Mouse (Mus musculus) liver, embryonic 13.5 days (tissue): Measurements from ENCODE around the gene Gid8. TPM values are rescaled to one million over a fixed set of nuclear protein-coding genes. Genes with fewer than 3 reads are reported as not detected.

Source experiments
- ATAC-seq: fragments of 200-750 bp; cut with Nextera tagmentation; 2 replicates; pipeline ENCODE4 v1.8.0; 2017; ENCODE audit warnings: low read depth, mild to moderate bottlenecking, moderate number of reproducible peaks, moderate library complexity
- DNase-seq: peaks from one replicate; pipeline ENCODE4 v3.0.0; 2022
- H3K27ac ChIP-seq: fragments of 300-500 bp; sonication (generic); 2 replicates; pipeline ENCODE4 v1.5.1; 2015; ENCODE audit warnings: moderate library complexity, mild to moderate bottlenecking, inconsistent platforms
- H3K27me3 ChIP-seq: fragments of 300-500 bp; sonication (generic); 2 replicates; pipeline ENCODE4 v1.6.1; 2015; ENCODE audit warnings: mild to moderate bottlenecking, inconsistent platforms
- H3K36me3 ChIP-seq: fragments of 300-500 bp; sonication (generic); 2 replicates; pipeline ENCODE4 v1.6.1; 2015; ENCODE audit warnings: mild to moderate bottlenecking, inconsistent platforms
- H3K4me1 ChIP-seq: fragments of 300-500 bp; sonication (generic); replicated peaks from 2 replicates; pipeline ENCODE4 v1.6.1; 2015; ENCODE audit warnings: inconsistent platforms
- H3K4me2 ChIP-seq: fragments of 300-500 bp; sonication (generic); 2 replicates; pipeline ENCODE4 v1.6.1; 2015; ENCODE audit warnings: inconsistent platforms, mild to moderate bottlenecking, moderate library complexity
- H3K4me3 ChIP-seq: fragments of 300-500 bp; sonication (generic); replicated peaks from 2 replicates; pipeline ENCODE4 v1.5.1; 2015; ENCODE audit warnings: mild to moderate bottlenecking, inconsistent platforms
- H3K9ac ChIP-seq: fragments of 300-500 bp; sonication (generic); 2 replicates; pipeline ENCODE4 v1.6.1; 2015; ENCODE audit warnings: mild to moderate bottlenecking, inconsistent platforms
- H3K9me3 ChIP-seq: fragments of 300-500 bp; sonication (generic); replicated peaks from 2 replicates; pipeline ENCODE4 v1.6.1; 2016; ENCODE audit warnings: inconsistent platforms
- WGBS: fragments of 180-500 bp; shearing (Covaris S2); methylation state at CpG from one replicate; pipeline ENCODE4 v1.1.7; 2015; ENCODE audit not compliant: insufficient replicate concordance; 5-methylcytosine and 5-hydroxymethylcytosine counted together
- polyA plus RNA-seq: library from polyadenylated mRNA; unstranded; fragments of >200 nt; fragmentation: Nextera tagmentation; extraction: Ambion mirVana; gene quantifications from 2 replicates; pipeline ENCODE4 v1.2.1, GENCODE M21; 2015

Gid8 gene
- polyA plus RNA-seq, 1 experiment from 2014 or later = 116 TPM

DNA sequence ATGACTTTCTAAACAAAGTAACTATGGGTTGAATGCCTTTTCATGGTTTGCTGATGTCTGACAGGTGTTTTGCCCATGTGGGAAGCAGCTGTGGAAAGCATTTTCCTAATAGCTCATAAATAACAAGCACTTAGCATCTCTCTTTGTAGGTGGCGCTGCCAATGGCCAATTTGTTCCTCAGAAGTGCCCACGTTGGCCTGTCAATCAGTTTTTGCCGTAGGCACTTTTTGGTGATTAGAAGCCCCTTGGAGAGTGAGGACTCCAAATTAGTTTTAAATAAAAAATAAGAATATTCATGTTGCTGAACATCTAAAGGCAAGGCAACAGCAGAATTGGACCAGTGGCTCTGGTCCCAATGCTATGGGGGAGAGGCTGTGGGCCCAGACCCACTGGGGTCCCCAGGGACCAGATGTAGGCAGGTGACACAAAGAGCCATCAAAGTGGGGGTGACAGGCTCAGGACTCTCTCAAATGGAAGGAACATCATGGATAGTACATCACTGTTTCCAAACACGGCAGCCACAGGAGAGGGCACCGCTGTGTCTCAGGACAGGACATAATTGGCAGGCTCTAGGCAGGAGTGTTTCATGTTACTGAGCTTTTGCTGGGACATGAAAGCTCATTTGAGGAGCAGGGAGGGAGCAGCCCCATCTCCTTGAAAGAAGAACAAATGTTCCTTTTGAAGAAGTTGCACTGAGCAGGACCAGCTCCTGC lies 45.2 kb downstream of the Gid8 start:
- Histone ChIP-seq H3K4me1 (no peaks in the 10 kb centered on the region), H3K4me2 (no peak overlapping the region), H3K4me3 (no peak overlapping the region), H3K9ac (no peak overlapping the region), H3K27me3 (0 out of 2 replicates have a peak, but pooled peaks cover 7% of the 10 kb centered on the region), H3K27ac (no peak overlapping the region), H3K9me3 (no peaks in the 10 kb centered on the region), H3K36me3 (no peaks in the 10 kb centered on the region)
- no peak for DNase-seq
- no peak for ATAC-seq
- 69% methylated on average over 5 of the region's 5 CpGs for WGBS

DNA sequence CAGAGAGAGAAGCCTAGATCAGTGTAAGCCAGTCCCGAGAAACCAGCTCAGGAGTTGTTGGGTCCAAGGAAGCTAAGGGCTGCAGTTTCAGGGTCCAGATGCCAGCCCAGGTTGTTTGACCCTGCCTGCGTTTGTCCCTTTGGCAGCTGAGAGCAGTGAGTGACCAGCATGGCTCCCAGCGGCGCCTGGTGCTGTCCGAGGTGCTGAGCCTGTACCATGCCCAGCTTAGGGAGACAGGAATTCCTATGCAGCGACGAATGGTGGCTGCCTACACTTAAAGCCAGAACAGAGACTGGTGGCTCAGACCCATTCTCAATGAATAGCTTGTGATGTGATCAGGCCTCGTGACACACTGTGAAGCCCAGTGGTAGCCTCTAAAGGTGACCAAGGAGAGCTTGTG lies 46.0 kb downstream of the Gid8 start:
- no peak for ATAC-seq
- WGBS = 3% methylated on average over 8 of the region's 8 CpGs

DNA sequence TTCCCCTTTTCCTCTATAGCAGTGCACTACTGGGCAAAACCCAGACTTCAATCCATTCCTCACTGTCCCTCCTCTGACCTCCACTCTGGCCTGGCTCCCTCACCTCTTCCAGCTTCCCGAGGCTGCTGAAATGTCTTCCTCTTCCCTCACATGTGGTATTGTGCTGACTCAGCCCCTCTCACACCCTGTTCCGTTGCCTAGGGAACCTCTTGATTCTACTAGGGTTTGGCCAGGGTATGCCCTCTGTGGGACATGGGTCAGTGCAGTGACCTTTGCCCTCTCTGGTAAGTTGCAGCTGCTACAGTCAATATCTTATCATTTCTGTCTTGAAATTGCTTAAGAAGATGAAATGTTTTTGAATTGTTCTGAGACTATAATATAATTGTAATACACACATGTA lies 46.9 kb downstream of the Gid8 start:
- no peak for DNase-seq
- H3K9me3 ChIP-seq = no peaks in the 10 kb centered on the region
- no peak overlapping the region for H3K9ac ChIP-seq
- no peak overlapping the region for H3K4me2 ChIP-seq
- WGBS = 25% methylated on average over 2 of the region's 2 CpGs
- H3K36me3 ChIP-seq = no peaks in the 10 kb centered on the region
- H3K4me3 ChIP-seq = no peak overlapping the region
- H3K27ac ChIP-seq = no peak overlapping the region
- no peaks in the 10 kb centered on the region for H3K4me1 ChIP-seq
- 0 out of 2 replicates have a peak, but pooled peaks cover 7% of the 10 kb centered on the region for H3K27me3 ChIP-seq
- no peak for ATAC-seq

More for the DNA sequence above, 46.0 kb downstream of the Gid8 start:
- H3K4me2 ChIP-seq = no peak overlapping the region
- no peak overlapping the region for H3K4me3 ChIP-seq
- no peak overlapping the region for H3K9ac ChIP-seq
- H3K36me3 ChIP-seq = no peaks in the 10 kb centered on the region
- no peaks in the 10 kb centered on the region for H3K9me3 ChIP-seq
- no peaks in the 10 kb centered on the region for H3K4me1 ChIP-seq
- DNase-seq = no peak
- H3K27me3 ChIP-seq = 0 out of 2 replicates have a peak, but pooled peaks cover 7% of the 10 kb centered on the region
- no peak overlapping the region for H3K27ac ChIP-seq

DNA sequence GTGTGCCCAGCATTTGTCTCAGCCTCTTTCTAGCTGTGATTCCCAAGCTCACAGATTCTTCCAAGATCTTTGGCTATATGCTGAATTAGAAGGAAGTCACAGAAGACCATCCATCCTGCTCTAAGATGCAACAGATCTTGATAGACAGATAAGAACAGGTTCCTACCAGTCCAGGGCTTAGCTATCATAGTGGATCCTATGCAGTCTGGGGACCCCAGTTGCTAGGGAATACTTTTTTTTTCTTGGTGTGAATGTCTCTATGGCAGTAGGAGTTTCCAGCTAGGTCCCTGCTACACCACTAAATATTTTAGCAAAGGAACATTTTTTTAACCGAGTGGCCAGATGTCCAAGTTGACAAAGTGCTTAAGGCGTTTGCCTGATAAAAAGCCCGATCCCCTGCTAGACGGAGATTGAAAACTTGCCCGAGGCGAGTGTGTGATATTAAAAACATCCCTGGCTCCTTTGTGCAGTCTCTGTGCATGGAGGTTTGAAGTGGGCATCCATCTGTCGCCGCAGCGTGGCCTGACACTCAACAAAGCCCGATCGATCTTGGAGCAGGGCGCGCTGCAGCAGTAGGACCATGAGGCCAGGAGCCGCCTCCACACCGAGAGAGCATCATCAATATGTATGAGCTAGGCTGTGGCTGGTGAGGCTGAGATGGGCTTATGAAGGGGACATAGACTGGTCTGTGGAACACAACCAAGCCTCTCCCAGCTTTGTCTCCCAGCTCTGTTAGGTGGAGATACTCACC lies 48.8 kb downstream of the Gid8 start:
- Histone ChIP-seq H3K27me3 (0 out of 2 replicates have a peak, but pooled peaks cover 11% of the 10 kb centered on the region), H3K4me2 (no peak overlapping the region), H3K9ac (no peak overlapping the region), H3K27ac (no peak overlapping the region), H3K36me3 (no peaks in the 10 kb centered on the region), H3K4me3 (no peak overlapping the region), H3K9me3 (no peaks in the 10 kb centered on the region), H3K4me1 (no peaks in the 10 kb centered on the region)
- 50% methylated on average over 15 of the region's 15 CpGs for WGBS
- no peak for ATAC-seq
- no peak for DNase-seq

DNA sequence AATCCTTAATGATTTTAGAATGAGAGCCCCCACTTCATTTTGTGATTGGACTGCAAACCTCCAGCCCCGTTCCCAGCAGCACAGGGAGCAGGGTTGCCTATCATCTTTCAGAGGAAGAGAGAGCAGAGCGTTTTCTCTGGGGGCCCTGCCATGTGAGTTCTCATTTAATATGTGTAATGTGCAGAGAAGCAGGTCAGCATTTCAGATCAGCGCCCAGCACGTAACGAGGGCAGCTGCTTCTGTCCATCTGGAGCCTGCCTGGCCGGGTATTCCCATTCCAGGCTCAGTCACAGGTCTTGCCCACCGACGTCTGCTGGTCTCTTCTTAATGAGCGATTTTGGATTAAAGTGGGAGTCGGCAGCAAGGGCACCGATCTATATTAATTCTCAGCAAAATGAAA lies 55.1 kb downstream of the Gid8 start:
- H3K4me2 ChIP-seq = no peak overlapping the region
- H3K27ac ChIP-seq = no peak overlapping the region
- H3K9ac ChIP-seq = no peak overlapping the region
- DNase-seq = no peak
- no peaks in the 10 kb centered on the region for H3K4me1 ChIP-seq
- WGBS = 66% methylated on average over 11 of the region's 11 CpGs
- no peaks in the 10 kb centered on the region for H3K9me3 ChIP-seq
- 0 out of 2 replicates have a peak, but pooled peaks cover 12% of the 10 kb centered on the region for H3K27me3 ChIP-seq
- H3K36me3 ChIP-seq = no peaks in the 10 kb centered on the region
- no peak for ATAC-seq
- no peak overlapping the region for H3K4me3 ChIP-seq

DNA sequence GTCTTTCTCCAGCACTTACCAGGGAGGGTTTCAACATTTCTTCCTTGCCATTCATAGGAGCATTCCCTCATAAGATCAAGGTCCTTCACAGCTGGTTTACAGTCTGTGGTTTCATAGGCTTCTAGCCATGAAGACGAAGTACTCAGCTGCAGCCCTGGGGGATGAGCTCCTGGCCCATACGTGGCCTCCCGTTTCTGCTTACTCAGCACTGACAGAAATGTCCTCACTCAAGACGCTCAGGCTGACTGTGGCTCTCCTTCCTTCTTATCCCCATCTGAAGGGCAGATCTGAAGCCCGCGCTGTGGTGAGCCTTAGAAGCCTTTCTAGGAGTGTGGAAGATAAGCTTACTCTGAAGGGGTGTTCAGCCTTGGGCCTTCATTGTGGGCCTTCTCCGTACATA lies 55.8 kb downstream of the Gid8 start:
- no peak for DNase-seq
- no peak for ATAC-seq
- Histone ChIP-seq H3K9ac (no peak overlapping the region), H3K4me1 (no peaks in the 10 kb centered on the region), H3K4me2 (no peak overlapping the region), H3K27me3 (peaks cover 16% of the 10 kb centered on the region; the same call in 1 of the 2 replicates), H3K36me3 (no peaks in the 10 kb centered on the region), H3K27ac (no peak overlapping the region), H3K4me3 (no peak overlapping the region), H3K9me3 (no peaks in the 10 kb centered on the region)
- 51% methylated on average over 7 of the region's 7 CpGs for WGBS

Other genes starting within 250 kb of the Gid8 start
- gene Ntsr1, start 210.1 kb upstream of the Gid8 start, polyA plus RNA-seq = 0.08 and 0.13 TPM in 2 replicates
- gene Mrgbp, start 128.8 kb upstream of the Gid8 start, polyA plus RNA-seq = 10.9 and 12.5 TPM in 2 replicates
- gene Ogfr, start 120.9 kb upstream of the Gid8 start, polyA plus RNA-seq = 23.5 and 24.9 TPM in 2 replicates
- gene Col9a3, start 112.3 kb upstream of the Gid8 start, polyA plus RNA-seq = 1.5 and 2.1 TPM in 2 replicates
- not detected in 2 replicates for gene Tcfl5, start 67.4 kb upstream of the Gid8 start, polyA plus RNA-seq
- 10.1 and 12.7 TPM in 2 replicates for gene Dido1, start 118 bp upstream of the Gid8 start, polyA plus RNA-seq
- gene Slc17a9, start 15.1 kb downstream of the Gid8 start, polyA plus RNA-seq = 4.8 and 5.5 TPM in 2 replicates
- gene Bhlhe23, start 66.8 kb downstream of the Gid8 start, polyA plus RNA-seq = not detected in 2 replicates
- 27.2 and 27.8 TPM in 2 replicates for gene Ythdf1, start 210.8 kb downstream of the Gid8 start, polyA plus RNA-seq
- not detected in 2 replicates for gene Birc7, start 218.9 kb downstream of the Gid8 start, polyA plus RNA-seq
- gene Nkain4, start 244.6 kb downstream of the Gid8 start, polyA plus RNA-seq = 2.0 and 2.6 TPM in 2 replicates